Mouse (Mus musculus) gastrocnemius, postnatal 4 days (tissue): Measurements from ENCODE around the gene Stk32c. TPM values are rescaled to one million over a fixed set of nuclear protein-coding genes. Genes with fewer than 3 reads are reported as not detected.
A peak's percentile ranks its signal among the peaks of the same experiment; 100 is the strongest.

ENCODE experiments used
- DNase-seq, 2 experiments: peaks; one replicate each; pipeline ENCODE4 v3.0.0; 2021 to 2022; ENCODE audit warnings: low spot score in 2 of 2, mixed read lengths in 2 of 2
- total RNA-seq, 2 experiments: library from RNA; stranded (reverse); gene quantifications; 2 replicates each; pipeline ENCODE4 v1.2.3; 2021

Stk32c gene
- total RNA-seq, 2 experiments from 2014 or later = 1.6 to 1.7 TPM

DNA sequence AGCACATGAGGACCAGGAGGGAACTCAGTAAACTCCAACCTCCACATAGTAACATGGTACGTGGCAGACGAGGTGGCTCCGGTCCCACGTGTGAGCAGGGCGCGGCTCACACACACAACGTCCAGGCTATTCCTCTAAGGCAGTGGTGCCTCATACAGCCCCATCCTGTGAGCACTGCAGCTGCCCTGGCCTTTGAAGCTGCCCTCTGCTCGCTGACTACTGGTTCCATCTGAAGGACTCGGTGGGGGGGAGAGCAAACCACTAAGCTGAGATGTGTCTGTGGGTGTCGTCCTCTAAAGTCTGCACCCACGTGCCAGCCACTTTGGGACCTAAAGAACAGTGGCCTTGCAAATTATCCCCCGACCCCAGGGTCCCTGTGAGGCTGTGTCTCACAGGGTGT lies 17.1 kb upstream of the Stk32c start:
- no peak for DNase-seq

DNA sequence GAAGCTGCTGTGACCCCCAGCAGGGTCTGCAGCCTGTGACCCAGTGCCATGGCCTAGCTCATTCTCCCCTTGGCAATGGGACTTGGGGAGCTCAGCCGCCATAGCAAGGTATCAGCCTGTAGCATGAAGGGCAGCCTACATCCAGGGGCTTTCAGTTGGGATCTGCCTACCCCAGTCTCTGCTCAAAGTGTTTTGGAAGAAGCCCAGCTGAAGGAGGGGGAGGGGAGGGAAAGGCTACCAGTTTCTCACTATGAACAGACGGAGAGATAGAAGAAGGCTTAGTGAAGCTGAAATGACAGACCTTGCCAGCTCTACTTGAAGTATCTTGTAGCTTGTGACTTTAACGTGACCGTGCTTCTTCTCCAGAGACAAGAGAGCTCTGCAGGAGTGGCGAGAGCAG lies 16.7 kb upstream of the Stk32c start:
- no peak for DNase-seq

DNA sequence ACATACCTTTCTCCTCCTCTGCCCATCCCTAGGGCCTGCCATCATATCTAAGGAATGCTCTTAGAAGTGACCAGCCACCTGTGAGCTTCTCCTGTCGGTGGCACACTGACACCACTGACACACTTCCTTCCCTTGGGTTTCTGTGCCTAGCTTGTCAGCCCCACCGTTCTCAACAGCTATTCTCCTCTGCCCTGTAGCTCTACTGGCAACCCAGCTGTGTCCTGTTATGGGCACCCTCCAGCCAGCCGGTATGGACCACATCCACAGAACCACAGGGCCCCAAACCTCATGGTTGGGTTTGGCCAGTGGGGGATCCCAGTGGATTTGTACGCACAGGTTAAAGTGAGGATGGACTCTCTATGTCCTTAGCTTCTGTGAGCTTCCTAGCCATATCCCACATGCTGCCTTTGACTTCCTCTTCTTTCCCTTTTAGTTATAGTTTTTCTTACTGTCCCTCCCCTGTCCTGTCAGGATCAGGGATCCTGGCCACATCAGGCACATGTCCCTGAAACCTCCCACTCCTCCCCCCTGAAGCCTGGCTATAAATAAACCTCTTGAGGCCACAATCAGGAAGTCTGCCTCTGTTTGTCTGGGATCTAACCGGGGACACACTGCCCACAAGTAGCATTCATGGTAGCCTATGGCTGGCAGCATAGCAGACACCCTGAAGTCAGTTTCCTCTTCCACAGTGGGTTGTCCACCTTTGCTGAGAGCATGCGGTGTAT lies 15.5 kb upstream of the Stk32c start:
- no peak for DNase-seq

DNA sequence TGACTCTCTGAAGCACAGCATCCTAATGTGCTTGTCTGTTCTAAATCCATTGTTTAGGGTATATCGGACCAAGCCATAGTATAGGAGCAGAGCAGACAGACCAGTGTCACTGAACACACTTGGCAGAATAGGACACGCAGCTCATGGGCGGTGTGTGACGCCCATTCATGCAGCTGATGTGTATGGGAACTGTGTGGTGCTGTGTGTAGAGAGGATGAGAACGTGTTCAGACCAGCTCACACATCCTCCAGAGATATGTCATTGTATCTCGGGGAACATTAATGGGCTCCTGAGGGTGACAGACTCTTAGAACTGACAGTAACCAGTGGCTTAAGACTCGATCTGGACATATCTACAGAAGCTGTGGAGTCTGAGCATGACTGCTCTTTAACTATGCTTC lies 13.3 kb upstream of the Stk32c start:
- no peak for DNase-seq

DNA sequence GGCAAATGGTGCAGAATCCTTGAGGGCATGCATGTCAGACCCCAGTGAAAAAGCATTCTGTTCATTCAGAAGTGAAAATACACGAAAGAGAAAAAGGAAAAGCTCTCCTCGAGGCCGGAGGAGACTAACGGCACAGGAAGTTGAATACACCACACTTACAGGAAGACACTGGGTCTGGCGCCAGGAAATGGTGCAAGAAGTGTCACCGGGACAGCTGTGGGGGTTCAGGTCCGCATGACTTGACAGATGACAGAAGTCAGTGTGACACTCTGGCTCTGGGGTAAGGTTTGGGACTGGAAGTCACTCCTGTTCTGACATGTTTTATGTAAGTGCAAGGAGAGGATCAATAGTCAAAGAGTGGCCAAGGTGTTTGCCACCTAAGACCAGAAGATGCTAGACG lies 11.6 kb upstream of the Stk32c start:
- no peak for DNase-seq

DNA sequence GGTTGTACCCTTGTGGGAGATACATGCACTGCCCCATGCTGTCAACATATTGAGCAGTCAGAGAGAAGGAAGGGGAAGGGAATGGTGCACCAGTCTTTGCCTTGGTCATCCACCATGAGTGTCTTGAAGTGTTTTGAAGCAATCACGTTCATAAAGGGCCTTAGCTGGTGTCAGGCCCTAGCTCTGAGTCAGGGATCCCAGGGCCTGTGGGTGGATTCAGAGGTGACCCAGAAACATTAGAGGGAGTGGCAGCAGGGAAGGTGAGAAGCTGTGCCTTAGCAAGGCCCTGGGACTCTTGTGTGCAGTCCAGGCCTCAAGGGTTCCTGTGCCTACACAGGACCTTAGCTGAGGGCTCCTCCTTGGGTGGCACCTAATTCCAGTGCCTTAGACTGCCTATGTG lies 11.0 kb upstream of the Stk32c start:
- no peak for DNase-seq

DNA sequence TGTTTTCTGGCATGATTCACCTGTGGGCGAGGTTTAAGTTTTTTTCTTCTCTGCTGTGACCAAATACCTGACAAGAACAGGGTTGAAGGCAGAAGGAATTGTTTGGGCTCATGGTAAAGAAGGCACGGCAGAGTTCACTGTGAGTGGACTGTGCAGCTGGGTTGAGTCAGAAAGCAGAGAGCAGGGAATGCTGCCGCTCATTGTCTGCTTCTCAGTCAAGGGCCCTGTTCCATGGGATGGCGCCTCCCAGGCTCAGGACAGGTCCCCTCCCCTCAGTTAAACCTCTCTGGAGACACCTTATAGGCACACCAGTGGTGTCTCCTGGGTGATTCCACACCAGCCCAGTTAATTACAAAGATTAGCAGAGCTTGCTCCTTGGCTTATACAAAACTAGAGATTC lies 9.2 kb upstream of the Stk32c start:
- DNase-seq = no peak

DNA sequence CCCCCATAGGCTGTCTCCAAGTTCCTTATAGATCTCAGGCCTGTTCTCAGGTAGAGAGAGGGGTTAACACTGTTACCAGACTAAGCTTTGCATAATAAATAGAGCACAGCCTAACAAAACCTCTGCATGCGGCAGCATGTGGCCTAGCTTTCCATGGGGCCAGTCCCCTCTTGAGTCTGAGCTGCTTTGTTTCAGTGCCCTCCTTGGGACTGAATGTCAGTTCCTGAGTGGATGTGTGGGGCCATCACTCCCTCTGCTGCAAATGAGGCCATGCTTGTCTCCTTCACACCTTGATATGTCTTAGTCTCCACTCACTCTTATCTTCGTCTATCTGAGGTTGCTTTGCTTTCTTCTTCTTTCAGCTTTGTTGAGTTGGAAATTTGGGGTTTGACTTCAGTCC lies 8.7 kb upstream of the Stk32c start:
- DNase-seq = no peak

DNA sequence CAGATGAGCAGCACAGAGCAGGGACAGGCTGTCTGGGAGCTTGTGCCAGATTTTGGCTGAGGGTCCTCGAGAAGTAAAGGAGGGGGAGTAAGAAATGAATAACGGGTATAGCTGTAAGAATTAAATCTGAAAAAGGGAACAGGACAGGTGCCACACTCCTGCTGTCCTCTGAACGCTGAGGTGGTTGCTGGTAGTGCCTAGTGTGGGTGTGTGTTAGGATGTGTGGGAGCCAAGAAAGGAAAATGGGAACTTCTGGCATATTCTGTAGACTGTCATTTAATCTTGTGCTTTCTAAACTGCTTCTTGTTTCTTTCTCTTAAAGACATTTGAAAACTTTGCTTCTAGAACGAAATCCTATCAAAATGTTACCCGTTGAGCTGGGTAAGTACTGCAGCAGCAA lies 8.0 kb upstream of the Stk32c start:
- DNase-seq = no peak

DNA sequence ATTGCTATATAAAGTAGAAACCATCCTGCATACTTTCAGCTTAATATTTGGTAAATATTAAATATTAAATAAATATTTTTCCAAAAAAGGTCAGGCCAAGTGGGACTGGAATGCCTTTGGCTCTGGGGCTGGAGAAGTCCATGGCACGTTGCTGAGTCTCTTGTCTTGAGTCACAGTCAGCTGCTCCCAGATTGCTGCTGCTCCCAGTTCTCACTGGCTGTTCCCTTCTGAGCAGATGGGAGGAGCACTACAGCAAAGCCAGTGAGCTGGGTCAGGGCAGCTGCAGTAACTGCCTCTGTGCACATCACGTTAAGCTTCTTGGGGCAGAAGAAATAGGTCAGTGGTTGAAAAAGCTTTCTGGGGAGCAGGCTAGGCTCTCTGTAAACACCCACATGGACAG lies 7.2 kb upstream of the Stk32c start:
- DNase-seq = no peak

DNA sequence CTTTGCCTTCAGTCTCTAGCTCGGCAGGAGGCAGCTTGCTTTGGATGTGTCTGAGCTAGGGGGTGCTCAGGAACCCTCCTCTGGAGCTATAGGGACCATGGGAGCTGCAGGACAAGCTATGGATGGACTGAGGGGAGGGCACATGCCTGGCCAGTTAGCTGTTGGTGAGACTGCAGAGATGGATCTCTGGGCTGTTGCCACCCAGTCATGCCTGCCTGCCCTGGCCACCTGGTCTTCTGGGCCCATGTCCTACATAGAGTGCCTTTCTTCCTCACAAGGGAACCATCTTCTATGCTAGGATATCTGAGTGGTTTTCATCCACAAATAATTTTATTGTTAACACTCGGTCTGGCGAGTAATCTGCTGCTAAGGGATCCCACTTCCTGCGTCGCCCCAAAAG lies 6.4 kb upstream of the Stk32c start:
- no peak for DNase-seq

DNA sequence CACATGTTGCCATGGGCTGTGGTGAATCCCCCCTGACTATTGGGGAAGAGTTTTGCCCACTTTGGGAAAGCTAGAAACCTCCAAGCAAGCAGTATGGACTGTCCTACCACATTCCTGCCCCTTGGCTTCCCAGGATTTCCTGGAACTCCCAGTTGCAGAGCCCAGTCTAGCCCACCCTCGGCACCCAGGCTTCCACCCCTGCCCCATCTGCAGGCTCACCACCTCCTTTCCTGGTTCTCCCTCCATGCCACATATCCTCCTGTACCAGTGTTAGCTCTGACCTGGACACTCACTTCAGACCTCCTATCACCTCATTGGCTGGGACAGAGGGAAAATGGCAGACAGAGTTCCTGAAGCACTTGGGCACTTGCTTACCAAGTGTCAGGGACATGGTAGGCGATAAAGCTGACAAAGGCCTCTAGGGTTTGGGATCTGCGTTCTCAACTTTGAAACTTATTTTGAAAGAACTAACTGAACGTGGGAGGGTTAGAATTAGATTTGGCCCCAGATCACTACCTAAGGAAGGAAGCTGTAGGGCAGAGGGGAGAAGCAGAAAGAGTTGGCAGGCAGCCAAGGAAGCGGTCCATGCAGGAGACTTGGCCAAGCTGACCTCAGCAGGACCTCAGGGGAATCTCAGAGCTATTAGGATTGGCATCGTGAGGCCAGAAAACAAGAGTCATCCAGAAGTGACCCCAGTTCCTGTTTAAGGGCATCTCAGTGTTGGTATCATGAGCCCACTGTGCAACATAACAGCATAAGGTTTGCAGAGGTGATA lies 5.7 kb upstream of the Stk32c start:
- peak in 1 of 2 experiments; percentile 48 for DNase-seq

DNA sequence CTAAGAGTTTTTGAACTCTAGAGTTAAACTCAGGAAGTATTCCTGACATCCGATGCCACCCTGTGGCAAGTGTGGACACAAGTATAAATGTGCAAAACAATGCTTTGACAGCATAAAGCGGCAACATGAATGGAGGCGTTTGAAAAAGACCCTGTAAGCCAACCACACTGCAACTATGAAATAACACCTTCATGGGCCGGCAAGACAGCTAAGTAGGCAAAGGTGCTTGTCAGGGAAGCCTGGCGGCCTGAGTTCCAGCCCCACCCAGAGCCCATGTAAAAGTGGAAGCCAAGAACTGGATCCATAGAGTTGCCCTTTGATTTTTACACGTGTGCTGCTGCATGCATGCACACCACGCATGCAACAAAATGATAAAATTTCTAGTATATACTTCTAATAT lies 3.9 kb upstream of the Stk32c start:
- no peak for DNase-seq

DNA sequence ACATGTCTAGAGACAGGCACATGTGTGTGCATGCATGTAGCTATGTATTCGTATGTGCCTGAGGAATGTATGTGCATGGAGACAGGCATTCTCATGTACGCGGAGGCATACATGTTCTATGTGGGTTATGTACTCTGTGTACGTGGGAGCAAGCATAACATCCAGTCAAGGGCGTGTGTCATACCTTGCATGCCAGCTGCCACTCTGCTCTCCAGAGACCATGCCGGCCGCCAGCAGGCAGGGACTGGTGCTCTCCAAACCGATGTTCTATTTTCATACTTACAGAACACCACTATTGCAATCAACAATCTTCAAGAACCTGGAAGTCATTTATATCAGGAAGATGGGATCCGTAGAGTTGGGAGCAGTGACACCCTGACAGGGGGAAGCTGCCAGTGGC lies 3.4 kb upstream of the Stk32c start:
- no peak for DNase-seq

DNA sequence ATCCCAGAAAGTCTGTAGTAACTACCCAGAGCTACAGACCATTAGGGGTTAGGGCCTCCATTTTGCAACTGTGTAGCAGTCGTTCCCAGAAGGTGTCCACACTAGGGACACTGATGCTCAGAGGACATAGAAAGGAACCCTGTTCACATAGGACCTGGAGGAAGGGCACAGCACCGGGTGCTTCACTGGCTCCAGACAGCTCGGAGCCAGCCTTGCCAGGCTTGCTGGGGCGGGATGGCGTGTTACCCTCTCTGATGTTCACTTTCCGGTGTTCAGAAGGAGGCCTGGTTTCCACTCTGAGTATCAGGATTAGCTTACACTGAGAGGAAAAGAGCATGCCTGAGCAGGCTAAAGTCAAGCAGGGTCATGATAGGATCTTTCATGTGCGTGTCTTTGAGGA lies 2.8 kb upstream of the Stk32c start:
- no peak for DNase-seq

DNA sequence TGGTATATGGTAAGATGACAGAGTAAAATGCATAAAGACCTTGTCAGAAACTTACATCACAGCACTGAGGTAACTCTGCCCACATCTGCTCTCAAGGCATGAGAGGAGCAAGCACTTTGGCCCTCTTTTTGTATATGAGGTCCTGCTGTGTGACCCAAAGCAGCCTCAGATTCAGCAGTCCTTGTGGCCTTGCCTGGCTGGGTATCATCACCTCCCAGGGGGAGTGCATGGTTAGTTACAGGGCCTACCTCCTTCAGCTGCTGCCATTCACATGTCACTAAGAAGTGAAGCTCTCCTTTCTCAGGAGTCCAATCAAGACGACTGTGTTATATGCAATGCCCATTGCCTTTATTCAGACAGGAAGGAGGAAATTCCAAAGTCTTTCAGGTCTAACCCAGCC lies 2.4 kb upstream of the Stk32c start:
- no peak for DNase-seq

DNA sequence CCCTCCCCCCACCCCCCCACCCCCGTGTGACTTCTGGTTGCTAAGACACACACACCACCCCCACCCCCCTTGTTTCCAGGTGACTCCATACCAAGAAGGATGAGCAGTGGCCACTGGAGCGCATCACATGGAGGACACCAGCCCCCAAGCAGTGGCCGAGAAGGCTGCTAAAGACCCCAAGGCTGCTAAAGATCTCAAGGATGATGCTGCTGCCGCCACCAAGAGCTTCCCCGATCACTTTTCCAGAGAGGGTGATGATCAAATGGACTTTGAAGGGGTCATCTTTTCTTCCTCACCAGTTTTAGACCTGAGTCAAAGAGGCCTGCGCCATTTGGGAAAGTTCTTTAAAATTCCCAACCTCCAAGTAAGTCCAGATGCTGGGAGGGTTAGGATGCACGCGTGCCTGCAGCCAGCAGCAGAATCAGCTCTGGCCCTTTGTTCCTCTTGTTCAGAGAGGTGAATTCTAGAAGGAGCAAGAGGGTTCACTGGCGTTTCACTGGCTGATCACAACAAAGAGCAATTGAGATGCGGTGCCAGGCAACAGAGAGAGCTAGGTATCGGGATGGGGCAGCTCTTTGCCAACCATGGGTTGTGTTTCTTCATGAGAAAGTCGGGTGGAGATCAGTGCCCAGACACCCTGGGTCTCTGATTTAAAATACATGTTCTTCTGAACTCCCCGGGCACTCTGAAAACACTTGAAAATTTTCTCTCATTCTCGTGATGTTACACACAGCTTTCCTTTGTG lies 1.7 kb upstream of the Stk32c start:
- no peak for DNase-seq

DNA sequence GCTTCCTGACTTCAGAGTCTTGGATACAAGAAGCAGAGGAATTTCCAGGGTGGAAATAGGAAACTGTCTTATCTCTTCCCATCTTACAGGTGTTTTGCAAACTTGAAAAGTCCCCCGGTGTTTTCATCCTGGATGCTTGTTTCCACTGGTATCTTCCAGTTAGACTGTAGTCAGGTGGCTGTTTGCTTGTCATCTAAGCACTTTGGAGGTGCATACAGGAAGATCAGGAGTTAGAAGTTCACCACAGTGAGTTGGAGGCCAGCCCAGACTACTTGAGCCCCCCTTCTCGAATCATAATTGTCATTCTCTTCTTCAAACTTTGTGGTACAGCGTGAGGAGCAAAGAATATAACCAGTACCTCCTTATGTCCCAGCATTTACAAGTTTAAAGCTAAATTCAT lies 1.1 kb upstream of the Stk32c start:
- DNase-seq = no peak

DNA sequence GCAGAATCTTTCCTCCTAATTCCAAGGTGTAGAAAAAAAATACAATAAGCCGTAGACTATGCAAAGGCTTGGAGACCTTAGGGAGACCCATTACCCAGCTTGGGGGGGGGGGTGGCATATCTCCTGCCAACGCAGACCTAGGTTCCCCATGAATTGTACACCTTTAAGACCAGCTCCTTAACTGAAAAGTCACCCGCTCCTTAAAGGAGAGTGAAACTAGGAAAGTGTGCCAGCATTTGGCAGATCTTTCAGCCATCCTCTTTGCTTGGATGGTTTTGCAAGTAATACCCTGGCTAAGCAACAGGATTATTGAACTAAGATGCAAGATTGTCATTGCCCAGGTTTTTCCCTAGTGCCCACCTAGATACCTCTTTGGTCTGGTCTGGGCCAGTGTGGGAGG lies 644 bp upstream of the Stk32c start:
- no peak for DNase-seq

DNA sequence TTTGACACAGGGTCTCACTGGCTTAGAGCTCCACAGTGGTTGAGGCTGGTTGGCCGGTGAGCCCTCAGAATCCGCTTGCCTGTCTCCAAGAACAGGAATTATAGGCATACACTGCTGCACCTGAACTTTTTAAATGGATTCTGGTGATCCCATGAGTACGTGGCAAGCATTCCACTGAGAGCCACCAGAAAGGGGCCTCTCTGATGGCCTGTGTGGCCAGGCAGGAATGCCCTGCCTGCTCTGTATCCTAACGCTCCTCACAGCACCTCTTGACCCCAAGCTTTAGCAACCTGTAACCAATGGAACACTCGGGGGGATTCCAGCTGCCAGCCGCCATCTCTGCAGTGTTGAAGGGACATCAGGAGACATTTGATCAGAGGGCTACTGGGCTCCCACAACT lies 1.3 kb downstream of the Stk32c start:
- DNase-seq = peak in 1 of 2 experiments; percentile 10

DNA sequence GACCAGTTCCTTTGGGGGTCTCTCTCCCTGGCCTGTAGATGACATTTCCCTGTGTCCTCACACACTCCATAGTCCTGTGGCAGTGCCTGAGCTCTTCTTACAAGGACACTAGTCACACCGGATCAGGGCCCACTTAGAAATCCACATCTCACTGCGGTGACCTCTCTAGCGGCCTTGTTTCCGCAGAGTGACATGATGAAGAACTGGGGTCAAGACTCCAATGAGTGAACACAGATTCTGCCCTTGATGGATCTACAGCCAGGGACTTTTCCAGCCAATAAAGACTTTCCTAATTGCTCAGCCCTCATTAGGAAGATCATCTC lies 4.4 kb downstream of the Stk32c start:
- no peak for DNase-seq

DNA sequence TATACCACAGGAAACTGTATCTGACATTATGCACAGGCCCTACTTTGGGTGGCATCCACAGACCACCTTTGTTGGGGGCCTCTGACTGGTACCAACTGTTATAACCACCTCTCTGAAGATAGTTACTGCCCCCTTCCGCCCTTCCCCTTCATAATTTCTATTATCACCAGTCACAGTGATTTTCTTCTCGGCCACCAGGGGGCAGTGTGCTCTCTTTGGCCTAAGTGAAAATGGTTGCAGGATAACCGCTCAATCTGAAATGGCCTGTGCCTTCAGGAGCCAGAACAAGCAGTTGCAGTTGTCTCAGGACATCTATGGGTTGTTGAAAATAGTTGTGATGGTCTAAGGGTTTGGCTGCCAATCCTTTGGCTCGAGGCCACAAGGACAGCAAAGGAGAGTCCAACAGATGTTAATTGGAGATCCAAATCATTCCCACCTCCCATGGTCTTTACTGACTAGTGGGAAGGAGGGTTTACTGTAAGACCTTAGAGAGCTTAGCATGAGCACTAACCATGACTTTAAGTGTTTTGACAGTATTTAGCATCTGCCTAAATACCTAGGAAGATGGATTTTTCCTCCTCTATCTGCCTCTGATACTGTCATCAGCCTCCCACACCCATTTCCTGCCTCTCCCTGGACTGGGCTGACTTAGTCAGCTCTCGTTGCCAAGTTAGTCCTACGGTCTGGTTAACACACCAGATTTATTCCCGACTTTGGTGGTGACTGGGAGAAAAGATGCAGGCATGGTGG lies 4.9 kb downstream of the Stk32c start:
- DNase-seq = peak in 1 of 2 experiments; percentile 37
